Mouse (Mus musculus) forebrain, postnatal 0 days (tissue): ENCODE measurements around the gene Ano2. TPM values are rescaled to one million over a fixed set of nuclear protein-coding genes. Genes with fewer than 3 reads are reported as not detected.

Source experiments
- ATAC-seq: fragments of 200-750 bp; cut with Nextera tagmentation; 2 replicates; pipeline ENCODE4 v1.8.0; 2017; ENCODE audit warnings: mild to moderate bottlenecking, moderate library complexity
- DNase-seq: peaks from one replicate; pipeline ENCODE4 v3.0.0-alpha.2; 2015
- H3K27ac ChIP-seq: fragments of 300-500 bp; sonication (generic); 2 replicates; pipeline ENCODE4 v1.5.1; 2014; ENCODE audit warnings: low read depth, mild to moderate bottlenecking, antibody characterized with exemption, low read length, moderate library complexity, mixed read lengths
- H3K27me3 ChIP-seq: fragments of 300-500 bp; sonication (generic); 2 replicates; pipeline ENCODE4 v1.6.1; 2014; ENCODE audit warnings: mild to moderate bottlenecking, low read length, mixed read lengths; ENCODE audit not compliant: insufficient read depth
- H3K36me3 ChIP-seq: fragments of 300-500 bp; sonication (generic); 2 replicates; pipeline ENCODE4 v1.6.1; 2014; ENCODE audit warnings: mild to moderate bottlenecking, moderate library complexity; ENCODE audit not compliant: insufficient read depth
- H3K4me1 ChIP-seq: fragments of 300-500 bp; sonication (generic); 2 replicates; pipeline ENCODE4 v1.6.1; 2014; ENCODE audit warnings: antibody characterized with exemption; ENCODE audit not compliant: insufficient read depth
- H3K4me2 ChIP-seq: fragments of 300-500 bp; sonication (generic); 2 replicates; pipeline ENCODE4 v1.6.1; 2014; ENCODE audit warnings: low read depth, mild to moderate bottlenecking, moderate library complexity
- H3K4me3 ChIP-seq: fragments of 300-500 bp; sonication (generic); 2 replicates; pipeline ENCODE4 v1.5.1; 2014; ENCODE audit warnings: low read depth, low read length, mixed read lengths
- H3K9ac ChIP-seq: fragments of 300-500 bp; sonication (generic); 2 replicates; pipeline ENCODE4 v1.6.1; 2014; ENCODE audit warnings: mild to moderate bottlenecking
- H3K9me3 ChIP-seq: fragments of 300-500 bp; sonication (generic); 2 replicates; pipeline ENCODE4 v1.6.1; 2016; ENCODE audit warnings: low read length
- CTCF ChIP-seq: sonication (generic); IDR thresholded peaks from 2 replicates; pipeline ENCODE4 v1.5.1; 2016; ENCODE audit warnings: antibody characterized with exemption, control low read depth, low read depth
- WGBS: fragments of 180-500 bp; shearing (Covaris S2); extraction: QIAGEN DNeasy Blood & Tissue Kit; methylation state at CpG from one replicate; pipeline ENCODE4 v1.1.7; 2014; 5-methylcytosine and 5-hydroxymethylcytosine counted together
- polyA plus RNA-seq: library from polyadenylated mRNA; unstranded; fragments of >200 nt; fragmentation: Nextera tagmentation; extraction: Ambion mirVana; gene quantifications from 2 replicates; pipeline ENCODE4 v1.2.1, GENCODE M21; 2015
- total RNA-seq: library from RNA; depleted of rRNA; stranded (reverse); fragments of >200 nt; gene quantifications from 2 replicates; pipeline ENCODE4 v1.2.3, GENCODE M21; 2014

The Ano2 gene
- total and polyA plus RNA-seq, 2 experiments from 2014 or later = 0.82 to 5.5 TPM

- H3K27ac ChIP-seq = no peak overlapping the region
- H3K36me3 ChIP-seq = no peaks in the 10 kb centered on the region
- no peak for TF ChIP-seq CTCF
- no peaks in the 10 kb centered on the region for H3K9me3 ChIP-seq
- H3K27me3 ChIP-seq = no peaks in the 10 kb centered on the region
- no peak overlapping the region for H3K4me3 ChIP-seq
- 92% methylated on average over 2 of the region's 2 CpGs for WGBS
- no peaks in the 10 kb centered on the region for H3K4me1 ChIP-seq
- H3K9ac ChIP-seq = no peak overlapping the region
- ATAC-seq = no peak
- no peak for DNase-seq
- no peak overlapping the region for H3K4me2 ChIP-seq
Observed at GRCm38 (mm10) chr6:126035621-126036020, 345.4 kb downstream of the Ano2 start.

- Histone ChIP-seq H3K9me3 (no peaks in the 10 kb centered on the region), H3K4me3 (no peak overlapping the region), H3K36me3 (no peaks in the 10 kb centered on the region), H3K27ac (no peak overlapping the region), H3K9ac (no peak overlapping the region), H3K4me2 (no peak overlapping the region), H3K27me3 (no peaks in the 10 kb centered on the region), H3K4me1 (no peaks in the 10 kb centered on the region)
- peak; percentile 46; the same call in 1 of the 2 replicates for TF ChIP-seq CTCF
- WGBS = 57% methylated on average over 4 of the region's 4 CpGs
- DNase-seq (no peak), ATAC-seq (no peak)
Observed at GRCm38 (mm10) chr6:126045931-126046330, 355.7 kb downstream of the Ano2 start.

DNA sequence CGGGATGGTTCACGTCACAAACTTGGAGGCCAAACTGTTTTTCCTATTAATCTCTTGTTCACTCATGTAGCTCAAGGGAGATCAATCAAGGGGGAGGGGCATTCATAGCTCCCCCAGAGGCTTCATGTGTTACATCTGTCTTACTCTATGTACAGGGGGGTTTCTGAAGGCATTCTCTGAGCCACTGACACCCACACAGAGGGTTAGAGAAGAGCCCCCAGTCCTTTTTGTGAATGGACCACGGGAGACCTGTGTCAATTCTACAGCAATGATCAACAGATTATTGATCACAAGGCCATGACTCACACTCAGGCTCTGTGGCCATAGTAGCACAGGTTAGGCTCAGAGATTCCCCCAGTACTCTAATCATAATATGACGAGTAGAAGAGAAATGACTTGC is 358.0 kb downstream of the Ano2 start:
- Histone ChIP-seq H3K9me3 (no peaks in the 10 kb centered on the region), H3K36me3 (no peaks in the 10 kb centered on the region), H3K9ac (no peak overlapping the region), H3K4me2 (no peak overlapping the region), H3K4me3 (no peak overlapping the region), H3K27me3 (no peaks in the 10 kb centered on the region), H3K4me1 (no peaks in the 10 kb centered on the region), H3K27ac (no peak overlapping the region)
- DNase-seq (no peak), ATAC-seq (no peak)
- 73% methylated on average over 4 of the region's 4 CpGs for WGBS
- no peak for TF ChIP-seq CTCF

DNA sequence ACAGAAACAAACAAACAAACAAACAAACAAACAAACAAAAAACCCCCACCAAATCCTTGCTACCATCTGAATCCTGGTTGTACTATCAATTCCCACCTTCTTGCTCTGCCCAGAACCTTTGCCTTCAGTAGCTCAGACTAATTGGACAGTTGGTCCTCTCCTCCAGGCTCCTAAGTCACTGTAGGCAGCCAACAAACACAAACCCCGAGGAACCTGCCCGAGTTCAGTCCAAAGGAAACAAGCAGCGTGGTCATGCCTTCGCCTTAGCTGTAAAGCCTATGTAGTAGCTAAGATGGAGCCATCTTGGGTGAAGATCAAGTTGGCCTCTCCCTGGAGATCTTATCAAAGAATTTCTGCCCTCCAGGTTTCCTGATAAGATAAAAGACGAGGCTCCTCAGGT is 362.9 kb downstream of the Ano2 start:
- Histone ChIP-seq H3K4me3 (no peak overlapping the region), H3K9me3 (no peaks in the 10 kb centered on the region), H3K27ac (no peak overlapping the region), H3K9ac (no peak overlapping the region), H3K27me3 (no peaks in the 10 kb centered on the region), H3K4me2 (no peak overlapping the region), H3K36me3 (no peaks in the 10 kb centered on the region), H3K4me1 (no peaks in the 10 kb centered on the region)
- DNase-seq (no peak), ATAC-seq (no peak)
- WGBS = 84% methylated on average over 5 of the region's 5 CpGs
- no peak for TF ChIP-seq CTCF

DNA sequence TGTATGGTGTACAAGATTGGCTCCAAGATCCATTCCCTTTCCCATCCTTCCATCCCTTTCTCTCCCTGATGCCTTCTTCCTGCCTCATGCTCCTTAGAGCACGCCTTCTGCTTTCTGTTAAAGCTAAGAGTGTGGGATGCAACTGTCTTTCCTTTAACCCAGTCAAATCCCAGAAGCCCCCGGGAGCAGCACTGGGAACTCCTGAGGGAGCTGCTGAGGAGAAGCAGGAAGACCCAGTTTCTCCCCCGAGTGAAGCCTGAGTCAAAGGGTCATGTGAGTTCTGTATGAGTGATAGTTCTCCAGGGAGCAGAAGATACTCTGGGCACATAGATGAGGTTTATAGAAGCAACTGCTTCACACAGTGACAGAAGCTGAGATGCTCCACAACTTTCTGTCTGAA is 367.5 kb downstream of the Ano2 start:
- H3K4me3 ChIP-seq = no peak overlapping the region
- no peak overlapping the region for H3K9ac ChIP-seq
- no peak for ATAC-seq
- no peaks in the 10 kb centered on the region for H3K4me1 ChIP-seq
- DNase-seq = no peak
- no peak overlapping the region for H3K4me2 ChIP-seq
- no peaks in the 10 kb centered on the region for H3K9me3 ChIP-seq
- WGBS = 85% methylated on average over 3 of the region's 3 CpGs
- no peak overlapping the region for H3K27ac ChIP-seq
- H3K27me3 ChIP-seq = no peaks in the 10 kb centered on the region
- TF ChIP-seq CTCF = no peak
- no peaks in the 10 kb centered on the region for H3K36me3 ChIP-seq

GRCm38 (mm10) chr6:126080531-126080930 is 390.3 kb downstream of the Ano2 start:
- Histone ChIP-seq H3K9me3 (no peaks in the 10 kb centered on the region), H3K4me3 (no peak overlapping the region), H3K4me1 (no peaks in the 10 kb centered on the region), H3K9ac (no peak overlapping the region), H3K27me3 (no peaks in the 10 kb centered on the region), H3K36me3 (no peaks in the 10 kb centered on the region), H3K27ac (no peak overlapping the region), H3K4me2 (no peak overlapping the region)
- TF ChIP-seq CTCF = no peak
- DNase-seq = no peak
- ATAC-seq = no peak
- 83% methylated on average over 3 of the region's 3 CpGs for WGBS

DNA sequence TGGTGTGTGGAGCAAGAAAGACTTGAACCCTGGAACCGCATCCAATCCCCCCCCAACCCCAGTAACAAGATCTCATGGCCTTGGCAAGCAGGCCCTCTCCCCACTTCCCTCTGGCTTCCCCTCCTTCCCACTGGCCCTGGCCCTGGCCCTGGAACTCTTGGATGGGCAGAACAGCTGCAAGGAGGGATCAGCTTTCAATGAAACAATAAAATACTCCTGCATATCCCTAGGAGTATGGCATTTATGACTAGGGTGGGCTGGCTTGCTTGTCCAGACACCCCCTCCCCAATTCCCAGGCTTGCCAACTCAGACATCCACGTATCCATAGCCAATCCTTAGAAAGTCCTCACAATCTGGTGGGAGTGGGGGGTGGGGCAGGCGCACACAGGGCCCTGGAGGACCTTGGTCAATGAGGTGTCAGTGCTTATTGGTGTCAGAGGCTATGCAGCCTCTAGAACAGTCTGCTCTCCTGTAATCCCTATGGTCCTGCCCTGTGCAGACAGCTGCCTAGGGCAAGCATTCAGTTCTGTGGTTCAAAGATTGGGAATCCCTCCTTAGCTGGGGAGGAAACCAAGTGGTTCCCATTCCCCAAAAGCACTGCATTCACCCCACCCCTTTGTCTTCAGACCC is 396.2 kb downstream of the Ano2 start:
- DNase-seq = no peak
- ATAC-seq = no peak
- Histone ChIP-seq H3K36me3 (no peaks in the 10 kb centered on the region), H3K27me3 (no peaks in the 10 kb centered on the region), H3K9ac (no peak overlapping the region), H3K27ac (no peak overlapping the region), H3K4me2 (no peak overlapping the region), H3K4me1 (no peaks in the 10 kb centered on the region), H3K4me3 (no peak overlapping the region), H3K9me3 (no peaks in the 10 kb centered on the region)
- WGBS = 83% methylated on average over 3 of the region's 3 CpGs
- no peak for TF ChIP-seq CTCF
